ENCODE assay signal across 7 mouse cellular contexts in the genomic region with DNA sequence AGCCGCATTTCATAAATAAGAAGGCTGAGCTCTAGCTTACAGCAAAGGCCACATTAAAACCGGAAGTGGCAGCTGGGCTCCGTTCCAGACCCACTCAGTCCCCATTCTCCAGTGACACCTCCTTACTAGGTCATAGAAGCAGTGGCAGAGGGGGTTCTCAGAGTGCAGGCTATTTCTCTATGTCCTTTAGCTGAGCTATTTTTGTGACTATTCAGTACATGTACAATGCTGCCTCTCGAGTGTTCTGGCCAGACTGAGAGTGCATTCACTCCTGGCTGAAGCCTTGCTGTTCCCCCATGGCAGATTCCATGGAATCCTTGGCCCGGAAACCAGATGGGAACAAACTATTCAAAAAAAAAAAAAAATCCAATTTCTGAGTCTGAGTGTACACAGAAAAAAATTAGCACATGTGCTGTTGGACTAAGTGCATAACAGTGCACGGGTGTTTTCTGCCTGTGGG.
A peak's percentile ranks its signal among the peaks of the same experiment; 100 is the strongest.
DNase-seq lines count a peak whose midpoint lies in the region; ATAC-seq and TF ChIP-seq lines count a peak whose summit lies in the region.

No protein-coding gene starts in this region.

- no peak overlapping the region for H3K9ac ChIP-seq in liver, adult 2 months (ENCODE audit: low read depth, low read length)
- no peak overlapping the region for H3K9ac ChIP-seq in liver, embryonic 11.5 days (ENCODE audit: low read depth, low read length)
- no peak overlapping the region for H3K9ac ChIP-seq in liver, embryonic 12.5 days

- no peak overlapping the region; the same call in 1 of the 2 replicates for H3K27ac ChIP-seq in liver, adult 2 months (replicated peaks; ENCODE audit: insufficient read depth, low read depth, low read length)
- no peak overlapping the region for H3K27ac ChIP-seq in liver, embryonic 11.5 days (ENCODE audit: low read depth, low read length)
- no peak overlapping the region for H3K27ac ChIP-seq in liver, embryonic 12.5 days

- no peak for TF ChIP-seq POLR2A in liver, adult 2 months (IDR thresholded peaks at IDR 0.05; ENCODE audit: extremely low read depth, insufficient read depth, low read length)

- no peak overlapping the region for H3K4me3 ChIP-seq in liver, adult 2 months (ENCODE audit: insufficient read depth, low read depth, low read length)
- H3K4me3 ChIP-seq in liver, embryonic 11.5 days (ENCODE audit: low read depth, low read length), result no peak overlapping the region
- no peak overlapping the region for H3K4me3 ChIP-seq in liver, embryonic 12.5 days

- H3K4me2 ChIP-seq in liver, embryonic 11.5 days, result no peak overlapping the region
- H3K4me2 ChIP-seq in liver, embryonic 12.5 days, result no peak overlapping the region

- no peak for ATAC-seq in liver, embryonic 11.5 days (replicated peaks; ENCODE audit: low FRiP score)
- peak; percentile 35; the same call in 1 of the 2 replicates for ATAC-seq in megakaryocyte, adult 5-6 weeks (ENCODE audit: poor library complexity, severe bottlenecking)
- no peak for ATAC-seq in liver, embryonic 12.5 days

- WGBS in liver, adult 2 months, result 26% methylated on average over 6 of the region's 6 CpGs
- 73% methylated on average over 6 of the region's 6 CpGs for WGBS in liver, embryonic 11.5 days
- 59% methylated on average over 6 of the region's 6 CpGs for WGBS in liver, embryonic 12.5 days (ENCODE audit: insufficient replicate concordance)

- no peaks in the 10 kb centered on the region for H3K27me3 ChIP-seq in liver, adult 2 months (ENCODE audit: control insufficient read depth, insufficient read depth, low read length)
- H3K27me3 ChIP-seq in liver, embryonic 11.5 days (replicated peaks; ENCODE audit: control insufficient read depth, insufficient read depth, low read length), result no peaks in the 10 kb centered on the region
- H3K27me3 ChIP-seq in liver, embryonic 12.5 days (replicated peaks), result no peaks in the 10 kb centered on the region

- TF ChIP-seq CTCF in liver, adult 2 months (IDR thresholded peaks at IDR 0.05; ENCODE audit: low read depth, low read length), result no peak

- H3K36me3 ChIP-seq in liver, adult 2 months (ENCODE audit: control insufficient read depth, insufficient read depth, low read length), result no peaks in the 10 kb centered on the region
- H3K36me3 ChIP-seq in liver, embryonic 11.5 days (ENCODE audit: control insufficient read depth, insufficient read depth, low read length), result no peaks in the 10 kb centered on the region
- no peaks in the 10 kb centered on the region for H3K36me3 ChIP-seq in liver, embryonic 12.5 days

- H3K79me2 ChIP-seq in liver, adult 2 months (ENCODE audit: control insufficient read depth, insufficient read depth, low read length), result peaks cover 11% of the 10 kb centered on the region; the same call in 1 of the 2 replicates

- DNase-seq in liver, adult 2 months (ENCODE audit: extremely low read depth, low read depth, low spot score), result peak; percentile 57
- no peak for DNase-seq in liver, embryonic 11.5 days (ENCODE audit: low spot score)
- peak; percentile 38 to 46 for DNase-seq in cerebellum, postnatal 14 days
- DNase-seq in heart, adult 11 months, result peak; percentile 98
- DNase-seq in kidney, postnatal 14 days, result peak; percentile 76

- H3K4me1 ChIP-seq in liver, adult 2 months (ENCODE audit: control insufficient read depth, insufficient read depth, low read length), result peaks cover 18% of the 10 kb centered on the region
- H3K4me1 ChIP-seq in liver, embryonic 11.5 days (replicated peaks; ENCODE audit: control insufficient read depth, insufficient read depth, low read length), result peaks cover 8% of the 10 kb centered on the region
- peaks cover 7% of the 10 kb centered on the region for H3K4me1 ChIP-seq in liver, embryonic 12.5 days

- no peaks in the 10 kb centered on the region for H3K9me3 ChIP-seq in liver, embryonic 11.5 days (ENCODE audit: control insufficient read depth, low read length)
- H3K9me3 ChIP-seq in liver, embryonic 12.5 days (replicated peaks), result no peaks in the 10 kb centered on the region
